Mouse (Mus musculus): ENCODE measurements around the gene BC028528. TPM values are rescaled to one million over a fixed set of nuclear protein-coding genes. Genes with fewer than 3 reads are reported as not detected.

BC028528 gene
- polyA plus RNA-seq, 1 experiment from 2014 or later: 8.5 TPM

Other genes starting within 250 kb of the BC028528 start
- gene Mcl1, start 233.2 kb downstream of the BC028528 start, polyA plus RNA-seq (2014; fragmentation: Nextera tagmentation; extraction: Ambion mirVana): 74.1 and 79.9 TPM in 2 replicates
- 0.28 and 0.52 TPM in 2 replicates for gene Adamtsl4, start 204.1 kb downstream of the BC028528 start, polyA plus RNA-seq (2014; fragmentation: Nextera tagmentation; extraction: Ambion mirVana)
- 15.4 and 18.0 TPM in 2 replicates for gene Ecm1, start 152.4 kb downstream of the BC028528 start, polyA plus RNA-seq (2014; fragmentation: Nextera tagmentation; extraction: Ambion mirVana)
- gene Tars2, start 131.8 kb downstream of the BC028528 start, polyA plus RNA-seq (2014; fragmentation: Nextera tagmentation; extraction: Ambion mirVana): 47.9 and 49.6 TPM in 2 replicates
- 22.4 and 22.9 TPM in 2 replicates for gene Rprd2, start 73.1 kb downstream of the BC028528 start, polyA plus RNA-seq (2014; fragmentation: Nextera tagmentation; extraction: Ambion mirVana)
- 65.3 and 69.6 TPM in 2 replicates for gene Prpf3, start 36.1 kb downstream of the BC028528 start, polyA plus RNA-seq (2014; fragmentation: Nextera tagmentation; extraction: Ambion mirVana)
- 343 and 356 TPM in 2 replicates for gene Mrps21, start 20.5 kb downstream of the BC028528 start, polyA plus RNA-seq (2014; fragmentation: Nextera tagmentation; extraction: Ambion mirVana)
- gene Ciart, start 9.8 kb downstream of the BC028528 start, polyA plus RNA-seq (2014; fragmentation: Nextera tagmentation; extraction: Ambion mirVana): 4.5 and 4.6 TPM in 2 replicates
- 32.5 and 34.3 TPM in 2 replicates for gene Aph1a, start 2.0 kb upstream of the BC028528 start, polyA plus RNA-seq (2014; fragmentation: Nextera tagmentation; extraction: Ambion mirVana)
- 32.1 and 33.4 TPM in 2 replicates for gene Car14, start 12.7 kb upstream of the BC028528 start, polyA plus RNA-seq (2014; fragmentation: Nextera tagmentation; extraction: Ambion mirVana)
- gene Anp32e, start 37.2 kb upstream of the BC028528 start, polyA plus RNA-seq (2014; fragmentation: Nextera tagmentation; extraction: Ambion mirVana): 149 and 151 TPM in 2 replicates
- 62.9 and 70.7 TPM in 2 replicates for gene Plekho1, start 104.0 kb upstream of the BC028528 start, polyA plus RNA-seq (2014; fragmentation: Nextera tagmentation; extraction: Ambion mirVana)
- gene Vps45, start 166.5 kb upstream of the BC028528 start, polyA plus RNA-seq (2014; fragmentation: Nextera tagmentation; extraction: Ambion mirVana): 24.7 and 29.5 TPM in 2 replicates
- 8.8 and 9.4 TPM in 2 replicates for gene Otud7b, start 212.5 kb upstream of the BC028528 start, polyA plus RNA-seq (2014; fragmentation: Nextera tagmentation; extraction: Ambion mirVana)

Data from midbrain, embryonic 11.5 days (tissue).